Mouse (Mus musculus) ES-E14 (cell line): ENCODE measurements around the gene Fgfbp3. TPM values are rescaled to one million over a fixed set of nuclear protein-coding genes. Genes with fewer than 3 reads are reported as not detected.

Experiments used
- DNase-seq: peaks from one replicate; pipeline ENCODE4 v3.0.0-alpha.2; 2013; ENCODE audit warnings: low read depth, low spot score
- H3K27ac ChIP-seq: 2 replicates; pipeline ENCODE4 v1.5.1; 2012; ENCODE audit warnings: low read depth, mild to moderate bottlenecking, low read length, moderate library complexity, mixed read lengths; ENCODE audit not compliant: poor library complexity, insufficient read depth, severe bottlenecking
- H3K36me3 ChIP-seq: 2 replicates; pipeline ENCODE4 v1.6.1; 2012; ENCODE audit warnings: mild to moderate bottlenecking, low read length, moderate library complexity, mixed read lengths; ENCODE audit not compliant: control insufficient read depth, poor library complexity, insufficient read depth, severe bottlenecking
- H3K4me1 ChIP-seq, 2 experiments: fragments of 150-350 bp in 1 of 2; sonication (generic) in 1 of 2; 2 replicates each; pipeline ENCODE4 v1.6.1; 2012; ENCODE audit warnings: low read length in 2 of 2, mild to moderate bottlenecking in 1 of 2, mixed read lengths in 1 of 2; ENCODE audit not compliant: control insufficient read depth in 2 of 2, insufficient read depth in 2 of 2, poor library complexity in 1 of 2
- H3K4me3 ChIP-seq, 2 experiments: fragments of 150-350 bp in 1 of 2; sonication (generic) in 1 of 2; 2 replicates each; pipeline ENCODE4 v1.5.1; 2012; ENCODE audit warnings: low read length in 2 of 2, low read depth in 1 of 2, mild to moderate bottlenecking in 1 of 2, mixed read lengths in 1 of 2; ENCODE audit not compliant: insufficient read depth in 1 of 2, poor library complexity in 1 of 2, severe bottlenecking in 1 of 2
- H3K9ac ChIP-seq: 2 replicates; pipeline ENCODE4 v1.6.1; 2012; ENCODE audit warnings: low read depth, mild to moderate bottlenecking, low read length, mixed read lengths; ENCODE audit not compliant: poor library complexity, insufficient read depth, severe bottlenecking
- H3K9me3 ChIP-seq: fragments of 150-350 bp; sonication (generic); 2 replicates; pipeline ENCODE4 v1.6.1; 2012; ENCODE audit warnings: low read depth, mild to moderate bottlenecking, low read length; ENCODE audit not compliant: control insufficient read depth, insufficient read depth
- CHD2 ChIP-seq: IDR thresholded peaks from 2 replicates; pipeline ENCODE4 v1.6.1; 2014; ENCODE audit warnings: mild to moderate bottlenecking, low read depth, low read length, inconsistent platforms
- HCFC1 ChIP-seq: IDR thresholded peaks from 2 replicates; pipeline ENCODE4 v1.6.1; 2012; ENCODE audit warnings: low read length, inconsistent platforms, borderline replicate concordance; ENCODE audit not compliant: insufficient read depth
- MAFK ChIP-seq: IDR thresholded peaks from 2 replicates; pipeline ENCODE4 v1.6.1; 2014; ENCODE audit warnings: mild to moderate bottlenecking, low read depth, low read length, inconsistent platforms; ENCODE audit not compliant: insufficient read depth
- ZC3H11A ChIP-seq: IDR thresholded peaks from 2 replicates; pipeline ENCODE4 v1.6.1; 2012; ENCODE audit warnings: low read depth, mild to moderate bottlenecking, inconsistent platforms, low read length, borderline replicate concordance
- ZNF384 ChIP-seq: IDR thresholded peaks from 2 replicates; pipeline ENCODE4 v1.6.1; 2012; ENCODE audit warnings: low read depth, low read length, inconsistent platforms
- in situ Hi-C, 2 experiments: fragments of 600-800 bp; cut with MboI; formaldehyde crosslinking; loops; one replicate each; pipeline ENCODE4 v1.15.1; 2025; ENCODE audit warnings: low sequenced_read_pairs in 2 of 2, inconsistent platforms in 1 of 2; ENCODE audit not compliant: unreplicated experiment in 2 of 2
- total RNA-seq: library from RNA; depleted of rRNA; stranded (reverse); fragments of 300-350 nt; gene quantifications from 2 replicates; pipeline ENCODE4 v1.2.3, GENCODE M21; 2012

Gene Fgfbp3
- total RNA-seq, 1 experiment, result 0.80 TPM

DNA sequence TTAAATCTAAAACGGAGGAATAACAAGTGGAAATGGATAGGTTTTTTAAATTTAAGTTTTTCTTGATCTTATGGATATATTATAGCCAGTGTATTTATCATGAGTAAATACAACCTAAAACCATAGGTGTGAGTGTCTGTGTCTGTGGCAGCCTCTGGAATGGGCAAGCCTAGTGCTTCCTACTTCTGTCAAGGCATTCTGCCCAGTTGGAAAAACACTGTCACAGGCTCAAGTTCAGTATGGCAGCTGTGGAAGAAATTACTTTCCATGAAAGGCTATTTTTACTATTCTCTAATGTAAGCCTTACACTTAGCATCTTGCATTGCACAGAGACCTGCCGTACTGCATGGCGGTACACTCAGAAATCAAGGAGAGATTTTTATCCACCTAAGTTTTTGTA, 27.7 kb downstream of the Fgfbp3 start:
- H3K27ac ChIP-seq, result no peak overlapping the region
- no peak for DNase-seq
- H3K36me3 ChIP-seq, result peaks cover 26% of the 10 kb centered on the region
- in situ Hi-C loops, result no loop called here
- no peak overlapping the region for H3K9ac ChIP-seq
- H3K4me3 ChIP-seq, result no peak overlapping the region
- TF ChIP-seq ZC3H11A (no peak), ZNF384 (no peak), MAFK (no peak), CHD2 (no peak), HCFC1 (no peak)
- no peaks in the 10 kb centered on the region for H3K9me3 ChIP-seq
- peaks cover 0 to 2% of the 10 kb centered on the region in 2 experiments; a peak in 1 of 4 replicates for H3K4me1 ChIP-seq

DNA sequence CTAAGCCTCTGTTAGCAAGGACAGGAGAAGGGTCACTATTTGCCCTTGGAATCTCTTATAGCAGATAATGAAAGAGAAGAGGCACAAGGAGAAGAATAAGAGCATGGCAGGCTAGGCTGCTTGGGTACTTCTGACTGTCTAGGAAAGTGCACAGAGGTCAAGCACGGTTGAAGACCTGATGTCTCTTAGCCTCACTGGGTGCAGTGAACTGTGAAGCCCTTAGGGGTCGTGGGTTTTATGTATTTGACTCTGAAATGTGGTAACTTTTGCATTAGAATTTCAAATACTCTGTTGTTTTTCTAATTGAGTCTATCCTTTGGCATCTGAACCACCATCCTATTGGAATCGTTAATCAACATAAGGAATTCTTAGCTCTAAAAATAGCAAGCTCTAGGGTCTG, 31.7 kb downstream of the Fgfbp3 start:
- TF ChIP-seq CHD2 (no peak), MAFK (no peak), ZC3H11A (no peak), HCFC1 (no peak)
- Histone ChIP-seq H3K27ac (no peak overlapping the region), H3K4me1 (no peaks in the 10 kb centered on the region), H3K9ac (no peak overlapping the region), H3K9me3 (no peaks in the 10 kb centered on the region), H3K4me3 (no peak overlapping the region), H3K36me3 (peaks cover 38% of the 10 kb centered on the region)
- in situ Hi-C loops, result no loop called here
- DNase-seq, result no peak

DNA sequence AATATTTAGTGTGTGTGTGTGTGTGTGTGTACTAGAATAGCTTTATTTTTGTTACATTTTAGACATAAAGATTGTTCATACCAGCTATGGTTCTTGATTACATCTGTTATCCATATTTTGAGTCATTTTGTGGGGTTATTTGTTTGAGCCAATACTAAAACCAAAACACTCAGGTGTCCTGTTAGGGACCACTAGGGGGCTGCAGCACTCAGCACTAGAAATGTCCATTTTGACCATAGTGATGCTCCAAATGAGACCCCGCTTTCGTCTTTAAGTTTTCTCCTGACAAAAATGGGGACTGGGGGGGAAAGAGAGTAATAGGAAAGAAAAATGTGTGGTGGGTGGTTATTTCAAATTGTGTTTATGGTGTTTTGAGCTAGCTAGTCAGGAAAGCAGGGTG, 33.1 kb downstream of the Fgfbp3 start:
- Histone ChIP-seq H3K36me3 (peaks cover 41% of the 10 kb centered on the region), H3K4me3 (no peak overlapping the region), H3K4me1 (no peaks in the 10 kb centered on the region), H3K9ac (no peak overlapping the region), H3K9me3 (no peaks in the 10 kb centered on the region), H3K27ac (no peak overlapping the region)
- in situ Hi-C loops, result no loop called here
- TF ChIP-seq ZNF384 (no peak), HCFC1 (no peak), ZC3H11A (no peak), CHD2 (no peak), MAFK (no peak)
- DNase-seq, result no peak

DNA sequence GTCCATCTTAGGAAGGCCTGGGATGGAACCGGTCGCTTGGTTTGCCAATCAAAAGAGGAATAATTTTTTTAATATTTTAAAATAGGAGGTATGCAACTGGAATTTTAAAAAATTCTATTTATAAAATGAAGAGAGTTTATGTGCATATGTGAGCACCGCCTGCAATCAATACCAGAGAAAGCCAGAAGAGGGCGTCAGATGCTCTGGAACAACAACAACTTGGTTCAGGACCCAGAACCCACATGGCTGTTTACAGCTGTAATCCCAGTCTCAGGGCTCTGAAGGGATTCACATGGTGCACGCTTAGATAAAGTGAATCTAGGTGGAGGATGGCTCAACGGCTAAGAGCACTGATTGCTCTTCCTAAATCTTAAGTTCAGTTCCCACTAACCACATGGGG, 36.3 kb downstream of the Fgfbp3 start:
- H3K9ac ChIP-seq, result no peak overlapping the region
- H3K4me1 ChIP-seq, result no peaks in the 10 kb centered on the region
- no peak overlapping the region for H3K27ac ChIP-seq
- TF ChIP-seq HCFC1 (no peak), MAFK (no peak), ZC3H11A (no peak), ZNF384 (no peak), CHD2 (no peak)
- DNase-seq, result peak; percentile 54
- in situ Hi-C loops, result no loop called here
- no peaks in the 10 kb centered on the region for H3K9me3 ChIP-seq
- H3K36me3 ChIP-seq, result peaks cover 39% of the 10 kb centered on the region
- H3K4me3 ChIP-seq, result no peak overlapping the region

DNA sequence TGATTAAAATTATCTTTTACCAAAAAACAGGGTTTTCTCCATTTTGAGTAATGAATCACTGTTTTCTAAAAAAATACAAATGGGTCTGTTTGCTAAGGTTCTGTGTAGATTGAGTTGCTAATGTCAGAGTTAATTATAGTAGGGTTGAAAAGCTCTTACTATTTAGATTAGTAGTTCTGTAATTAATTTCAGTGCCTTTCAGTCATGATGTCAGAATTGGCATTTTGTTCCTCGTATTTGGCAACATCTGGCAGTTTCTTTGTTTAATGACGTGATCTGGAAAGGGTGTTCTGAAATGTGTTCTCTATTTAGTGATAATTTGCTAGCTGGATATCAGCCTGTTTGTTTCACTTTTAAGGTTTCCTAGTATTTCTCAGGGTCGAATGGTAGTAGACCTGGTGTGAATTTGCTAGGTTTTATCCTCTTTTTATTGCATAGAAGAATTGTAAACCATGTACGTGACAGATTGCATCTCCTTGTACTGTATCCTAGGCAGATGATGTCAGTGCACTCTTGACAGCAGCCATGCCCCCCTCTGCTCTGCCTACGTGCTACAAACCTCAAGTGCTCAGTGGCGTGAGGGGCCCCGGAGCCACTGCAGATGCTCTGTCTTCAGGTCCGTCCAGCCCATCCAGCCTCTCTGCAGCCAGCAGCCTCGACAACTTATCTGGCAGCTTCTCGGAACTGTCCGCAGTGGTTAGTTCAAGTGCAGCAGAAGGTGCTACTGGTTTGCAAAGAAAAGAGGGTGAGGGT, 40.5 kb downstream of the Fgfbp3 start:
- H3K9me3 ChIP-seq, result no peaks in the 10 kb centered on the region
- H3K4me1 ChIP-seq, result no peaks in the 10 kb centered on the region
- H3K36me3 ChIP-seq, result peaks cover 44% of the 10 kb centered on the region
- in situ Hi-C loops, result no loop called here
- no peak overlapping the region for H3K9ac ChIP-seq
- H3K27ac ChIP-seq, result no peak overlapping the region
- no peak for TF ChIP-seq MAFK
- TF ChIP-seq CHD2, result no peak
- no peak for TF ChIP-seq ZNF384
- H3K4me3 ChIP-seq, result no peak overlapping the region
- no peak for DNase-seq
